Comparison of ENCODE assay signal across 9 mouse cellular contexts in genomic region chr2:91964610-91965204, GRCm38 (mm10). TPM values are rescaled to one million over a fixed set of nuclear protein-coding genes. Genes with fewer than 3 reads are reported as not detected.
A peak's percentile ranks its signal among the peaks of the same experiment; 100 is the strongest.
DNase-seq lines count a peak whose midpoint lies in the region; ATAC-seq and TF ChIP-seq lines count a peak whose summit lies in the region.
"Had no signal": no experiment of that assay in that cellular context is flagged by ENCODE, and none has a peak within 500 bp of the region (broad histone marks: within the 10 kb centered on the region; RNA-seq: fewer than 3 reads in every experiment).

No protein-coding gene starts in this region.

- H3K27ac ChIP-seq in gastrocnemius, adult 2 months: peak overlapping the region; percentile 89
- H3K27ac ChIP-seq in lung, embryonic 15.5 days: peak overlapping the region; percentile 56
- H3K27ac ChIP-seq in heart, embryonic 16.5 days (ENCODE audit: low read length): peak overlapping the region; percentile 88
- peak overlapping the region; percentile 100 for H3K27ac ChIP-seq in macrophage

- no peak for TF ChIP-seq CTCF in gastrocnemius, adult 2 months (IDR thresholded peaks at IDR 0.05)

- peak overlapping the region; percentile 92 for H3K4me3 ChIP-seq in gastrocnemius, adult 2 months
- H3K4me3 ChIP-seq in lung, embryonic 15.5 days: peak overlapping the region; percentile 94
- H3K4me3 ChIP-seq in heart, embryonic 16.5 days (ENCODE audit: low read length): peak overlapping the region; percentile 78
- peak overlapping the region; percentile 74 for H3K4me3 ChIP-seq in macrophage (ENCODE audit: inconsistent target)

- no peak for ATAC-seq in lung, embryonic 15.5 days (ENCODE audit: borderline replicate concordance, extremely low read depth, low FRiP score, low TSS enrichment)
- ATAC-seq in heart, embryonic 16.5 days (replicated peaks; ENCODE audit: extremely low read depth, insufficient read depth, low FRiP score): no peak

- H3K79me2 ChIP-seq in macrophage (ENCODE audit: inconsistent target): peaks cover 52% of the 10 kb centered on the region

- DNase-seq in gastrocnemius, adult 2 months: no peak
- no peak for DNase-seq in gastrocnemius, postnatal 36 days
- no peak for DNase-seq in lung, postnatal 10 days
- DNase-seq in adrenal gland, adult 8-10 months: no peak
- DNase-seq in right cerebral cortex, postnatal 10 days (ENCODE audit: low spot score in 2 of 2): no peak

- H3K9ac ChIP-seq in lung, embryonic 15.5 days: no peak overlapping the region
- peak overlapping the region; percentile 78 for H3K9ac ChIP-seq in heart, embryonic 16.5 days (ENCODE audit: low read length)

- WGBS in lung, embryonic 15.5 days: 62% methylated on average over 3 of the region's 3 CpGs
- 51% methylated on average over 3 of the region's 3 CpGs for WGBS in heart, embryonic 16.5 days
- WGBS in macrophage (ENCODE audit: missing documents): 7% methylated on average over 3 of the region's 3 CpGs

- H3K27me3 ChIP-seq in lung, embryonic 15.5 days: no peaks in the 10 kb centered on the region
- H3K27me3 ChIP-seq in heart, embryonic 16.5 days (ENCODE audit: control insufficient read depth, insufficient read depth, low read length): no peaks in the 10 kb centered on the region

- 0 out of 2 replicates have a peak, but pooled peaks cover 4% of the 10 kb centered on the region for H3K36me3 ChIP-seq in lung, embryonic 15.5 days
- no peaks in the 10 kb centered on the region for H3K36me3 ChIP-seq in heart, embryonic 16.5 days (ENCODE audit: control insufficient read depth, insufficient read depth)
- no peaks in the 10 kb centered on the region for H3K36me3 ChIP-seq in macrophage (ENCODE audit: inconsistent target)

- H3K4me1 ChIP-seq in lung, embryonic 15.5 days: peaks cover 42% of the 10 kb centered on the region
- peaks cover 34% of the 10 kb centered on the region for H3K4me1 ChIP-seq in heart, embryonic 16.5 days (ENCODE audit: control insufficient read depth, insufficient read depth, low read length)

- intact Hi-C loops in gastrocnemius, adult 2 months (cut with DNase I): no loop called here
- intact Hi-C loops in gastrocnemius, postnatal 36 days (cut with DNase I): no loop called here

- no peaks in the 10 kb centered on the region for H3K9me3 ChIP-seq in lung, embryonic 15.5 days
- H3K9me3 ChIP-seq in heart, embryonic 16.5 days (replicated peaks; ENCODE audit: control insufficient read depth, low read length): no peaks in the 10 kb centered on the region

- H3K4me2 ChIP-seq in lung, embryonic 15.5 days: peak overlapping the region; percentile 91
- H3K4me2 ChIP-seq in heart, embryonic 16.5 days (ENCODE audit: low read depth, low read length): peak overlapping the region; percentile 56

RNA-seq across cellular contexts. Expression of gene Dgkz, which starts 11.0 kb away (rescaled TPM):
- total RNA-seq in gastrocnemius, adult 2 months (2021): 10 to 100 TPM; 33.7 to 37.5 TPM
- 10 to 100 TPM; 28.1 to 35.5 TPM for total RNA-seq in gastrocnemius, postnatal 36 days (2021)
- 52.3 and 54.0 TPM in 2 replicates for polyA plus RNA-seq in lung, embryonic 15.5 days (2015; fragmentation: Nextera tagmentation; extraction: Ambion mirVana)
- 43.1 and 46.8 TPM in 2 replicates for polyA plus RNA-seq in heart, embryonic 16.5 days (2015; fragmentation: Nextera tagmentation; extraction: Ambion mirVana)
- total RNA-seq in macrophage (2018; cell fraction: chromatin; rRNA removed): 100 to 1,000 TPM in 24 of 26 experiments, 10 to 100 TPM in 2; 88.6 to 708 (median 387) TPM
- total RNA-seq in macrophage (2018; cell fraction: cytosol; rRNA removed): 100 to 1,000 TPM in 1 of 26 experiments, 10 to 100 TPM in 25; 35.0 to 102 (median 78.6) TPM
- 100 to 1,000 TPM in 18 of 26 experiments, 10 to 100 TPM in 8; 45.8 to 338 (median 152) TPM for total RNA-seq in macrophage (2018; cell fraction: nucleus; rRNA removed)
- 81.8 to 163 TPM (median 99.1 TPM) in 3 replicates for polyA plus RNA-seq in macrophage (2018)
- total RNA-seq in adrenal gland, adult 8-10 months (2022): 10 to 100 TPM; 47.7 to 87.4 (median 66.3) TPM

RNA-seq across cellular contexts. Expression of gene Gm9821, which starts 19.2 kb away (rescaled TPM):
- total RNA-seq in gastrocnemius, adult 2 months (2021): not detected
- total RNA-seq in gastrocnemius, postnatal 36 days (2021): not detected
- 0.35 and 0.75 TPM in 2 replicates for polyA plus RNA-seq in lung, embryonic 15.5 days (2015; fragmentation: Nextera tagmentation; extraction: Ambion mirVana)
- 2.1 and 2.7 TPM in 2 replicates for polyA plus RNA-seq in heart, embryonic 16.5 days (2015; fragmentation: Nextera tagmentation; extraction: Ambion mirVana)
- under 1 TPM in 4 of 26 experiments, not detected in 22; 0.40 to 0.81 (median 0.55) TPM for total RNA-seq in macrophage (2018; cell fraction: chromatin; rRNA removed)
- not detected for total RNA-seq in macrophage (2018; cell fraction: cytosol; rRNA removed)
- under 1 TPM in 3 of 26 experiments, not detected in 23; 0.37 to 0.86 (median 0.42) TPM for total RNA-seq in macrophage (2018; cell fraction: nucleus; rRNA removed)
- 0.09 TPM in 1 of 3 replicates, not detected in the others for polyA plus RNA-seq in macrophage (2018)
- total RNA-seq in adrenal gland, adult 8-10 months (2022): not detected
- total RNA-seq: layer of hippocampus, postnatal 14 days had no signal

RNA-seq across cellular contexts. Expression of gene Mdk, which starts 32.6 kb away (rescaled TPM):
- under 1 TPM; 0.51 to 0.92 TPM for total RNA-seq in gastrocnemius, adult 2 months (2021)
- 1 to 10 TPM; 1.4 to 4.3 TPM for total RNA-seq in gastrocnemius, postnatal 36 days (2021)
- polyA plus RNA-seq in lung, embryonic 15.5 days (2015; fragmentation: Nextera tagmentation; extraction: Ambion mirVana): 858 and 992 TPM in 2 replicates
- polyA plus RNA-seq in heart, embryonic 16.5 days (2015; fragmentation: Nextera tagmentation; extraction: Ambion mirVana): 211 and 253 TPM in 2 replicates
- total RNA-seq in macrophage (2018; cell fraction: chromatin; rRNA removed): 10 to 100 TPM in 8 of 26 experiments, 1 to 10 TPM in 14, under 1 TPM in 2, not detected in 2; 0.82 to 28.2 (median 8.1) TPM
- total RNA-seq in macrophage (2018; cell fraction: cytosol; rRNA removed): 1 to 10 TPM in 6 of 26 experiments, under 1 TPM in 18, not detected in 2; 0.19 to 1.9 (median 0.79) TPM
- 10 to 100 TPM in 4 of 26 experiments, 1 to 10 TPM in 19, under 1 TPM in 1, not detected in 2; 0.92 to 18.5 (median 7.9) TPM for total RNA-seq in macrophage (2018; cell fraction: nucleus; rRNA removed)
- 0.25 to 2.4 TPM (median 1.6 TPM) in 3 replicates for polyA plus RNA-seq in macrophage (2018)
- 10 to 100 TPM in 2 of 4 experiments, 1 to 10 TPM in 2; 7.7 to 13.1 (median 9.1) TPM for total RNA-seq in adrenal gland, adult 8-10 months (2022)

RNA-seq across cellular contexts. Expression of gene Chrm4, which starts 37.7 kb away (rescaled TPM):
- total RNA-seq in gastrocnemius, adult 2 months (2021): not detected
- not detected for total RNA-seq in gastrocnemius, postnatal 36 days (2021)
- polyA plus RNA-seq in lung, embryonic 15.5 days (2015; fragmentation: Nextera tagmentation; extraction: Ambion mirVana): 0.14 TPM in 1 of 2 replicates, not detected in the other
- not detected in 2 replicates for polyA plus RNA-seq in heart, embryonic 16.5 days (2015; fragmentation: Nextera tagmentation; extraction: Ambion mirVana)
- 1 to 10 TPM in 2 of 26 experiments, under 1 TPM in 2, not detected in 22; 0.62 to 1.2 (median 0.89) TPM for total RNA-seq in macrophage (2018; cell fraction: chromatin; rRNA removed)
- total RNA-seq in macrophage (2018; cell fraction: cytosol; rRNA removed): under 1 TPM in 3 of 26 experiments, not detected in 23; 0.05 to 0.19 (median 0.13) TPM
- total RNA-seq in macrophage (2018; cell fraction: nucleus; rRNA removed): 1 to 10 TPM in 1 of 26 experiments, under 1 TPM in 5, not detected in 20; 0.40 to 1.2 (median 0.51) TPM
- polyA plus RNA-seq in macrophage (2018): not detected in 3 replicates
- total RNA-seq in adrenal gland, adult 8-10 months (2022): 1 to 10 TPM; 1.0 to 4.2 (median 2.6) TPM

RNA-seq across cellular contexts. Expression of gene Creb3l1, which starts 59.6 kb away (rescaled TPM):
- 1 to 10 TPM; 2.2 to 6.6 TPM for total RNA-seq in gastrocnemius, adult 2 months (2021)
- total RNA-seq in gastrocnemius, postnatal 36 days (2021): 1 to 10 TPM; 3.9 to 5.7 TPM
- 11.4 and 11.5 TPM in 2 replicates for polyA plus RNA-seq in lung, embryonic 15.5 days (2015; fragmentation: Nextera tagmentation; extraction: Ambion mirVana)
- polyA plus RNA-seq in heart, embryonic 16.5 days (2015; fragmentation: Nextera tagmentation; extraction: Ambion mirVana): 7.2 and 8.4 TPM in 2 replicates
- 10 to 100 TPM in 1 of 26 experiments, 1 to 10 TPM in 2, under 1 TPM in 10, not detected in 13; 0.23 to 13.5 (median 0.44) TPM for total RNA-seq in macrophage (2018; cell fraction: chromatin; rRNA removed)
- 1 to 10 TPM; 1.8 to 7.9 (median 4.0) TPM for total RNA-seq in macrophage (2018; cell fraction: cytosol; rRNA removed)
- total RNA-seq in macrophage (2018; cell fraction: nucleus; rRNA removed): 1 to 10 TPM in 17 of 26 experiments, under 1 TPM in 9; 0.32 to 4.6 (median 1.4) TPM
- polyA plus RNA-seq in macrophage (2018): 1.7 to 7.4 TPM (median 6.5 TPM) in 3 replicates
- 10 to 100 TPM in 2 of 4 experiments, 1 to 10 TPM in 2; 5.2 to 22.4 (median 9.8) TPM for total RNA-seq in adrenal gland, adult 8-10 months (2022)
